Mouse (Mus musculus) stomach, embryonic 16.5 days (tissue): ENCODE data around the gene 2410004B18Rik. TPM values are rescaled to one million over a fixed set of nuclear protein-coding genes. Genes with fewer than 3 reads are reported as not detected.

Experiments
- ATAC-seq: fragments of 200-750 bp; cut with Nextera tagmentation; 2 replicates; pipeline ENCODE4 v1.8.0; 2017; ENCODE audit warnings: moderate number of reproducible peaks, moderate TSS enrichment; ENCODE audit not compliant: insufficient read depth, low FRiP score
- H3K27ac ChIP-seq: fragments of 300-500 bp; sonication (generic); 2 replicates; pipeline ENCODE4 v1.5.1; 2014; ENCODE audit warnings: low read length
- H3K27me3 ChIP-seq: fragments of 300-500 bp; sonication (generic); 2 replicates; pipeline ENCODE4 v1.6.1; 2014; ENCODE audit warnings: low read length, control low read depth, mixed read lengths; ENCODE audit not compliant: control insufficient read depth, insufficient read depth
- H3K36me3 ChIP-seq: fragments of 300-500 bp; sonication (generic); 2 replicates; pipeline ENCODE4 v1.6.1; 2014; ENCODE audit warnings: low read length; ENCODE audit not compliant: control insufficient read depth, insufficient read depth
- H3K4me1 ChIP-seq: fragments of 300-500 bp; sonication (generic); 2 replicates; pipeline ENCODE4 v1.6.1; 2014; ENCODE audit warnings: low read length, control low read depth, mixed read lengths; ENCODE audit not compliant: control insufficient read depth, insufficient read depth
- H3K4me2 ChIP-seq: fragments of 300-500 bp; sonication (generic); 2 replicates; pipeline ENCODE4 v1.6.1; 2014; ENCODE audit warnings: low read depth, low read length, mixed read lengths
- H3K4me3 ChIP-seq: fragments of 300-500 bp; sonication (generic); replicated peaks from 2 replicates; pipeline ENCODE4 v1.5.1; 2014; ENCODE audit warnings: mild to moderate bottlenecking, low read length
- H3K9ac ChIP-seq: fragments of 300-500 bp; sonication (generic); 2 replicates; pipeline ENCODE4 v1.6.1; 2014; ENCODE audit warnings: low read length
- H3K9me3 ChIP-seq: fragments of 300-500 bp; sonication (generic); replicated peaks from 2 replicates; pipeline ENCODE4 v1.6.1; 2016; ENCODE audit warnings: low read length, control low read depth; ENCODE audit not compliant: control insufficient read depth
- WGBS: fragments of 180-500 bp; shearing (Covaris S2); extraction: QIAGEN DNeasy Blood & Tissue Kit; methylation state at CpG from one replicate; pipeline ENCODE4 v1.1.7; 2014; 5-methylcytosine and 5-hydroxymethylcytosine counted together
- polyA plus RNA-seq: library from polyadenylated mRNA; unstranded; fragments of >200 nt; fragmentation: Nextera tagmentation; extraction: Ambion mirVana; gene quantifications from 2 replicates; pipeline ENCODE4 v1.2.1, GENCODE M21; 2015

2410004B18Rik gene
- polyA plus RNA-seq, 1 experiment from 2014 or later = 41.2 TPM

DNA sequence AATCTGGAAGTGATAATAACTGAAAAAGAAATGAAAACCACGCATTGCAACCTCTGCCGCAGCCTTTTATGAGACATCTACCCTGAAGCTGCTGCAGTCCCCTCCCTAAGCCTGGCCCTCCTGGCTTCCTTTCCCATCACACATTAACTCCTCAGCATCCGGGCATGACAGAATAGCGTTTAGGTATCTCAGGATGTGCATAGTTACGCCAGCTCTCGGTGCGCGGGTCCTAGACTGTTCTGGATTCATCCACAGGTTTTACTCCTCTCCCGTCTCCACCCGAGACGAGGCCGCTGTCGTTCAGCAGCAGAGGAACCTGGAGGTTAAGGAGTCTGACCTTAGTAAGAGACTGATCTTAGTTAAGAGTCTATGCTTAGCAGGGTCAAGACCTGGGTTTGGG is 53.3 kb downstream of the 2410004B18Rik start:
- Histone ChIP-seq H3K27me3 (no peaks in the 10 kb centered on the region), H3K4me2 (0 out of 2 replicates have a peak overlapping the region, but pooled peaks have one; percentile 4), H3K27ac (no peak overlapping the region), H3K9me3 (no peaks in the 10 kb centered on the region), H3K4me1 (0 out of 2 replicates have a peak, but pooled peaks cover 7% of the 10 kb centered on the region), H3K4me3 (no peak overlapping the region), H3K36me3 (no peaks in the 10 kb centered on the region), H3K9ac (no peak overlapping the region)
- 72% methylated on average over 13 of the region's 13 CpGs for WGBS
- ATAC-seq = no peak

DNA sequence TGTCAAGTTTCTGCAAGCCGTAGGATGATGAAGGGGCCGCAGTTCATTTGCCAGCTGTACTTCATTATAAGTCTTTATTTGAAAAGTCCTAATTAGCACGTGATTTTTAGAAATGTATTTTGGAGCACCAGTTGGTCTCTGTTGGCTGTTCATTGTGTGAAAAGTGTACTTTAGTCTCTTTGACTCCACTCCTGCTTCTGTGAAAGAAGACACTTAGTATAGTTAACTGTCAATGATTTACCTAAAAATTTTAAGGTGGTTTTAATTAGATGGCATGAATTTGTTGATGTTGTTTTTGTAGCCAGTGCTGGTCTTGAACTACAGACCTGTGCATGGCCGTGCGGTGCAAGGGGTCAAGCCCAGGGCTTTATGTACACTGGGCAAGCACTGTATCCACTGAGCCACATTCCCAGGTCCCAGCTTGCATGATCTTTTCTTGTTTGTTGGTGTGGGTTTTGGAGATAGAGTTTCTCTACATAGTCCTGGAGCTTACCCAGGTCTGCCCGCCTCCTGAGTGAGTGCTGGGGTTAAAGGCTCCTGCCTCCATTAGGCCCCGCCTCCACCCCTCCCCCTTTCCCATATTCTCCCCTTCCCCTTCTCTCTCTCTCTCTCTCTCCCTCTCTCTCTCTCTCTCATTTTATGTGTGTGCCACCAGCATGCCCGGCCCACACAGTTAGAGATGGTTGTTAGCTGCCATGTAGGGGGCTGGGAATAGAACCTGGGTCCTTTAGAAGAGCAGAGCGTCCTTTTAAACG is 54.3 kb downstream of the 2410004B18Rik start:
- no peak for ATAC-seq
- Histone ChIP-seq H3K4me2 (no peak overlapping the region), H3K4me3 (no peak overlapping the region), H3K9ac (no peak overlapping the region), H3K36me3 (no peaks in the 10 kb centered on the region), H3K9me3 (no peaks in the 10 kb centered on the region), H3K27ac (no peak overlapping the region), H3K27me3 (no peaks in the 10 kb centered on the region), H3K4me1 (0 out of 2 replicates have a peak, but pooled peaks cover 7% of the 10 kb centered on the region)
- 79% methylated on average over 10 of the region's 10 CpGs for WGBS

DNA sequence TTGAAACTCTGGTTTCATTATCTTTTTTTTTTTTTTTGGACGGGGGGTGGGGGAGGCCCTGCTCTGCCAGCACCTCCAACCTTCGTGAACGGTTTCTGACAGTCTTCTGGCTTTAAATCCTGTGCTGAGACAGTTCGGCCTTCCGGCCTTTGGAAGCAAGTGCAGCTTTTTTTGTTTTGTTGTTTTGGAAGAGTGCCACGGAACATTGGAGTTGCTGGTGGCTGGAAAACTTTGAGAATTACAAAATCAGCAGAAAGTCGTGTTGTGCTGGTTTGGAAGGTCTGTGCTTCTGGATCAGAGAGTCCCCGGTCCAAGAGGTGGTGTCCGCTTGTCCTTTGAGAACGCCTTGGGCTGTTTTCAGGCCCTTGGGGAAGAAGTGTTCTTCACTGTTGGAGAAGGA is 55.0 kb downstream of the 2410004B18Rik start:
- H3K27ac ChIP-seq = no peak overlapping the region
- no peaks in the 10 kb centered on the region for H3K9me3 ChIP-seq
- no peak overlapping the region for H3K9ac ChIP-seq
- no peaks in the 10 kb centered on the region for H3K36me3 ChIP-seq
- 0 out of 2 replicates have a peak, but pooled peaks cover 7% of the 10 kb centered on the region for H3K4me1 ChIP-seq
- H3K4me2 ChIP-seq = no peak overlapping the region
- H3K27me3 ChIP-seq = no peaks in the 10 kb centered on the region
- WGBS = 74% methylated on average over 10 of the region's 10 CpGs
- no peak overlapping the region for H3K4me3 ChIP-seq
- no peak for ATAC-seq

DNA sequence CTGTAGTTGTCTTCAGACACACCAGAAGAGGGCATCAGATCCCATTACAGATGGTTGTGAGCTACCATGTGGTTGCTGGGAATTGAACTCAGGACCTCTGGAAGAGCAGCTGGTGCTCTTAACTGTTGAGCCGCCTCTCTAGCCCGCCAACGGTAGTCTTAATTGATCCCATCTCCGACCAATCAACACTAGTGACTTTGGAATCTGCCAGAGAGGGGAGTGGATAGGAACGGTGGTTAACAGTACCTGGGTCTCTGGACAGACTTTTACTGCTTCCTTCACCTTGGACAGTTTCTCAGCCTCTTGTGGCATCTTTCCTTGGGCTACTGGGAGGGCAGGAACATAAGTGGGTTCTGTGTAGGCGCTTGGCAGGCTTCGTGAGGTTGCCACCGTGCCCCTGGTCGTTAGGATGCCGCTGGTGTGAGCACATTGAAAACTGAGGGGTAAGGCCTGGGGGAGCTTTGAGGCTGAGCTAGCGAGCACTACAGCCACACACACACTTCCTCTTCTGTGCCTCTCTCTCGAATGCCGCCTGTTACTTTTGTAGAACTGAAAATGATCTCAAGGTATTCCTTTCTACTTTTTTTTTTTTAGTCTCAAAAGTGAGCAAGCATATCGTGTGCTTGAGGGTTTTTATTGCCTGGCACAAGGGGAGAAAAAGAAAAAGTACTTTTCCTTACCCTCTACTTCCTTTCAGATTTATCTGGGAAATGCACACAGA is 55.8 kb downstream of the 2410004B18Rik start:
- Histone ChIP-seq H3K4me2 (no peak overlapping the region), H3K27me3 (no peaks in the 10 kb centered on the region), H3K9ac (no peak overlapping the region), H3K4me3 (no peak overlapping the region), H3K36me3 (no peaks in the 10 kb centered on the region), H3K27ac (no peak overlapping the region), H3K9me3 (no peaks in the 10 kb centered on the region), H3K4me1 (0 out of 2 replicates have a peak, but pooled peaks cover 4% of the 10 kb centered on the region)
- ATAC-seq = no peak
- WGBS = 83% methylated on average over 14 of the region's 14 CpGs

Other genes starting within 250 kb of the 2410004B18Rik start
- 12.0 and 17.7 TPM in 2 replicates for gene Ddah1, start 179.3 kb upstream of the 2410004B18Rik start, polyA plus RNA-seq
- gene Bcl10, start 15.2 kb upstream of the 2410004B18Rik start, polyA plus RNA-seq = 50.3 and 52.1 TPM in 2 replicates
- gene Syde2, start 49.9 kb downstream of the 2410004B18Rik start, polyA plus RNA-seq = 1.6 and 1.9 TPM in 2 replicates
- 0.31 and 0.50 TPM in 2 replicates for gene Wdr63, start 170.1 kb downstream of the 2410004B18Rik start, polyA plus RNA-seq
- 5.7 and 9.9 TPM in 2 replicates for gene Mcoln3, start 179.4 kb downstream of the 2410004B18Rik start, polyA plus RNA-seq
- 2.2 and 2.5 TPM in 2 replicates for gene Mcoln2, start 211.8 kb downstream of the 2410004B18Rik start, polyA plus RNA-seq